Mouse (Mus musculus) lung, embryonic 14.5 days (tissue): Measurements from ENCODE around the gene Astn1. TPM values are rescaled to one million over a fixed set of nuclear protein-coding genes. Genes with fewer than 3 reads are reported as not detected.

Experiments used
- ATAC-seq: fragments of 200-750 bp; cut with Nextera tagmentation; 2 replicates; pipeline ENCODE4 v1.8.0; 2017; ENCODE audit warnings: mild to moderate bottlenecking, moderate TSS enrichment, moderate library complexity; ENCODE audit not compliant: insufficient read depth
- DNase-seq: peaks from one replicate; pipeline ENCODE4 v3.0.0-alpha.2; 2015
- H3K27ac ChIP-seq: fragments of 300-500 bp; sonication (generic); 2 replicates; pipeline ENCODE4 v1.5.1; 2014; ENCODE audit warnings: low read depth, mild to moderate bottlenecking, moderate library complexity
- H3K27me3 ChIP-seq: fragments of 300-500 bp; sonication (generic); 2 replicates; pipeline ENCODE4 v1.6.1; 2014; ENCODE audit warnings: low read length, control low read depth; ENCODE audit not compliant: insufficient read depth
- H3K36me3 ChIP-seq: fragments of 300-500 bp; sonication (generic); 2 replicates; pipeline ENCODE4 v1.6.1; 2014; ENCODE audit warnings: control low read depth; ENCODE audit not compliant: insufficient read depth
- H3K4me1 ChIP-seq: fragments of 300-500 bp; sonication (generic); 2 replicates; pipeline ENCODE4 v1.6.1; 2014; ENCODE audit warnings: antibody characterized with exemption, control low read depth; ENCODE audit not compliant: insufficient read depth
- H3K4me2 ChIP-seq: fragments of 300-500 bp; sonication (generic); 2 replicates; pipeline ENCODE4 v1.6.1; 2014; ENCODE audit warnings: mild to moderate bottlenecking
- H3K4me3 ChIP-seq: fragments of 300-500 bp; sonication (generic); 2 replicates; pipeline ENCODE4 v1.5.1; 2014; ENCODE audit warnings: low read depth, low read length
- H3K9ac ChIP-seq: fragments of 300-500 bp; sonication (generic); 2 replicates; pipeline ENCODE4 v1.6.1; 2014
- H3K9me3 ChIP-seq: fragments of 300-500 bp; sonication (generic); 2 replicates; pipeline ENCODE4 v1.6.1; 2016; ENCODE audit warnings: low read depth, low read length, control low read depth
- CTCF ChIP-seq: IDR thresholded peaks from 2 replicates; pipeline ENCODE4 v1.5.1; 2016; ENCODE audit warnings: antibody characterized with exemption, low read depth
- WGBS: fragments of 180-500 bp; shearing (Covaris S2); extraction: QIAGEN DNeasy Blood & Tissue Kit; methylation state at CpG from one replicate; pipeline ENCODE4 v1.1.7; 2014; 5-methylcytosine and 5-hydroxymethylcytosine counted together
- polyA plus RNA-seq: library from polyadenylated mRNA; unstranded; fragments of >200 nt; fragmentation: Nextera tagmentation; extraction: Ambion mirVana; gene quantifications from 2 replicates; pipeline ENCODE4 v1.2.1, GENCODE M21; 2014

Astn1 gene
- polyA plus RNA-seq, 1 experiment from 2014 or later, result 0.36 TPM

DNA sequence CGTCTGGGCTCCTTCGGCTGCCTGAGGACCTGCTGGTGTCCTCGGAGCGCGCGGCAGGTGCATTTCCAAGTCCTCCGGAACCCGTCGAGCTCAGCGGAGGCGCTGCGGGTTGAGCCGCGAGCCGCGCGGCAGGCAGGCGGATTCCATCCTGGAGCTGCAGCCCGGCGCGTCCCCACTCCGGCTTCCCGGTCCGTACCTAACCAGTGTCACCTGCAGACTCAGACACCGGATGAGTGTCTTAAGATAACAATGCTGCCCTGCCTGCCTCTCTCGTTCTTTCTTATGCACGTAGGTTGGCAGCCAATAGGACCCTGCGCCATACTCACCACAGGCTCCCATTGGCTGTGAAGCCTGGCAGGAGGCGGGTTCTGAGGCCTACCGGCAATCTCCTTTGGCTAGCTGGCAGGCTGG lies 6.0 kb upstream of the Astn1 start, which contains the start of gene Brinp2:
Brinp2 (minus strand) TSS at position 276 of the 411 bp plus-strand sequence.
- no peaks in the 10 kb centered on the region for H3K36me3 ChIP-seq

DNA sequence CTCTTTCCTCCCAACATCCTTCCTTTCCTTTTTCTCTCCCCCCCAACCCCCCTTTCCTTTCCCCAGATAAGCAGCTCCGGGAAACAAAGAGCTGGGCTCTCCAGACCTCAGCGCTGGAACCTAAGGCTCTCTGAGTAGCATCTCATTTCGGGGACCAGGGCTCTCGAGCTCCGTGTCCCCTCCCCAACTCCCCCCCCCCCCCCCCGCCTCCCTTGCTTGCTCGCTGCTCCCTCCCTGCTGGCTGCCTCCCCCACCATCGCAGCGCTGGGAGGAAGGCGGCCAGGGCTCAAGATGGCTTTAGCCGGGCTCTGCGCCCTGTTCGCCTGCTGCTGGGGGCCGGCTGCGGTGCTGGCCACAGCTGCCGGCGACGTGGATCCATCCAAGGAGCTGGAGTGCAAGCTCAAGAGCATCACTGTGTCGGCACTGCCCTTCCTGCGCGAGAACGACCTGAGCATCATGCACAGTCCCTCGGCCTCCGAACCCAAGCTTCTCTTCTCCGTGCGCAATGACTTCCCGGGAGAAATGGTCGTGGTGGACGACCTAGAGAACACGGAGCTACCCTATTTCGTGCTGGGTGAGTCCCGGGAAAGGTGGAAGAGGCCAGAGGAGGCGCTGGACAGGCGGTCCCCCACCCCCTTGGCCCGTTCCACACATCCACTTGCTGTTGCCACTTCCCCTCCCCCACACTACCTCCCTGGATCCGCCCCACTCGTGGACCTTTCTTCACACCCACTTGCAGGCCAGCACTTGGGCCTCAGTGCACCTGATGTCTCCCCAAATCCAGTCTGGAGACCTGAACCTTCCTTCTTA lies 424 bp downstream of the Astn1 start:
- Histone ChIP-seq H3K36me3 (no peaks in the 10 kb centered on the region), H3K27ac (no peak overlapping the region), H3K4me3 (peak overlapping the region; percentile 34), H3K9ac (peak overlapping the region; percentile 34; the same call in 1 of the 2 replicates), H3K9me3 (no peaks in the 10 kb centered on the region), H3K27me3 (peaks cover 21% of the 10 kb centered on the region), H3K4me2 (peak overlapping the region; percentile 67), H3K4me1 (no peaks in the 10 kb centered on the region)
- peak; percentile 30 for DNase-seq
- 1% methylated on average over 35 of the region's 37 CpGs for WGBS
- no peak for TF ChIP-seq CTCF
- ATAC-seq, result peak; percentile 80; the same call in 1 of the 2 replicates

More for the DNA sequence above, 6.0 kb upstream of the Astn1 start, which contains the start of gene Brinp2:
- H3K4me3 ChIP-seq, result peak within 1 kb of the TSS; percentile 45
- no peak within 1 kb of the TSS for H3K27ac ChIP-seq
- peak; percentile 97 for ATAC-seq
- no peak for TF ChIP-seq CTCF
- H3K9ac ChIP-seq, result peak within 1 kb of the TSS; percentile 23; the same call in 1 of the 2 replicates
- no peaks in the 10 kb centered on the region; the same call in 1 of the 2 replicates for H3K4me1 ChIP-seq
- H3K9me3 ChIP-seq, result no peaks in the 10 kb centered on the region
- DNase-seq, result peak; percentile 82
- peak within 1 kb of the TSS; percentile 78 for H3K4me2 ChIP-seq
- whole genome bisulfite sequencing, result under 1% methylated on average over 29 of the region's 30 CpGs
- H3K27me3 ChIP-seq, result peaks cover 26% of the 10 kb centered on the region

DNA sequence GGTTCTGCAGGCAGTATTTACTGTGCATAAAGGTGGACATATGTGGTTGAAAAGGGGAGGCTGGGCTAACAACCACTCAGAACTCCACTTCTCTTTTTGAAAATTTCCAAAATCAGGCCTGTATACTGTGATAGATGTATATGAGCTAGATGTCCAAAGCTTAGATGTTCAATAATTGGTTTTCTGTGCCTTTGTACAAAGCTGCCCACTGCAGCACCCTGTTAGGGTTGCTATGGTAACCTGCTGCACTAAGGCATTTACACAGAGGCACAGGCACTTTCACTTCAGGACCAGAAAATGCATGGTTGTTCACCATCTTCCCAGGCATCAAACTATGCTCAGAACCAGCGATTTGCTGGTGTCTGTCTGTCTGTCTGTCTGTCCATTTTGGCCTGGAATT lies 2.4 kb downstream of the Astn1 start:
- Histone ChIP-seq H3K4me3 (no peak overlapping the region), H3K4me2 (no peak overlapping the region), H3K27ac (no peak overlapping the region), H3K9ac (no peak overlapping the region), H3K4me1 (no peaks in the 10 kb centered on the region), H3K9me3 (no peaks in the 10 kb centered on the region), H3K36me3 (no peaks in the 10 kb centered on the region), H3K27me3 (peaks cover 16% of the 10 kb centered on the region; the same call in 1 of the 2 replicates)
- no peak for ATAC-seq
- WGBS, result 68% methylated on average over 1 of the region's 1 CpGs
- no peak for TF ChIP-seq CTCF
- DNase-seq, result no peak

- WGBS, result 73% methylated on average over 6 of the region's 6 CpGs
- H3K27ac ChIP-seq, result no peak overlapping the region
- H3K4me1 ChIP-seq, result no peaks in the 10 kb centered on the region
- no peak overlapping the region for H3K4me2 ChIP-seq
- no peaks in the 10 kb centered on the region for H3K9me3 ChIP-seq
- H3K9ac ChIP-seq, result no peak overlapping the region
- no peaks in the 10 kb centered on the region for H3K36me3 ChIP-seq
- H3K27me3 ChIP-seq, result no peaks in the 10 kb centered on the region
- no peak for ATAC-seq
- DNase-seq, result no peak
- no peak overlapping the region for H3K4me3 ChIP-seq
- TF ChIP-seq CTCF, result no peak
Observed at GRCm38 (mm10) chr1:158382277-158382676, 20.2 kb downstream of the Astn1 start.

GRCm38 (mm10) chr1:158383210-158383609 lies 21.1 kb downstream of the Astn1 start:
- no peak overlapping the region for H3K27ac ChIP-seq
- H3K9ac ChIP-seq, result no peak overlapping the region
- no peaks in the 10 kb centered on the region for H3K36me3 ChIP-seq
- no peaks in the 10 kb centered on the region for H3K27me3 ChIP-seq
- no peaks in the 10 kb centered on the region for H3K9me3 ChIP-seq
- DNase-seq, result no peak
- 78% methylated on average over 3 of the region's 3 CpGs for WGBS
- ATAC-seq, result no peak
- no peak for TF ChIP-seq CTCF
- no peak overlapping the region for H3K4me3 ChIP-seq
- no peaks in the 10 kb centered on the region for H3K4me1 ChIP-seq
- H3K4me2 ChIP-seq, result no peak overlapping the region

DNA sequence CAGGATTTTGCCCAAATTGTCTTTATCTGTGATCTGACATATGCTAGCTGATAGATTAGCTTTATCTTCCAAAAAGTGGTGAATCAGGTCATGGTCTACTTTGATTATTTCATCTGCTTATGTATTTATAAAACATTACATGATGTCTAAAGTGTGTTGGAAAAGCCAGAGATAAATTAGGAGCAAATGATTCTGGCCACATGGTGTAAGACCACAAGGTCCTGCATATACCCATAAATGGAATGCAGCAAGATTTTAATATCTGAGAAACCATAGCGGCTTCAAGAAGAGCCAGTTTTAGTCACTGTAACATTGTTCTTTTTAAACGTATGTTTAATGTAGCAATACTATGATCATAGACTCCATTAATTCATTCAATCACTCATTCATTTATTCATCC lies 23.2 kb downstream of the Astn1 start:
- DNase-seq (peak; percentile 73), ATAC-seq (peak; percentile 90; the same call in 1 of the 2 replicates)
- no peak for TF ChIP-seq CTCF
- H3K27me3 ChIP-seq, result no peaks in the 10 kb centered on the region
- no peak overlapping the region for H3K9ac ChIP-seq
- H3K4me2 ChIP-seq, result no peak overlapping the region
- WGBS, result 47% methylated on average over 2 of the region's 2 CpGs
- H3K4me3 ChIP-seq, result no peak overlapping the region
- H3K9me3 ChIP-seq, result no peaks in the 10 kb centered on the region
- H3K36me3 ChIP-seq, result no peaks in the 10 kb centered on the region
- no peak overlapping the region for H3K27ac ChIP-seq
- H3K4me1 ChIP-seq, result no peaks in the 10 kb centered on the region

GRCm38 (mm10) chr1:158386781-158387180 lies 24.7 kb downstream of the Astn1 start:
- Histone ChIP-seq H3K27ac (no peak overlapping the region), H3K9me3 (no peaks in the 10 kb centered on the region), H3K27me3 (no peaks in the 10 kb centered on the region), H3K4me1 (no peaks in the 10 kb centered on the region), H3K4me2 (no peak overlapping the region), H3K9ac (no peak overlapping the region), H3K36me3 (no peaks in the 10 kb centered on the region), H3K4me3 (no peak overlapping the region)
- DNase-seq, result no peak
- no peak for ATAC-seq
- WGBS, result 39% methylated on average over 3 of the region's 3 CpGs
- no peak for TF ChIP-seq CTCF
